Mouse (Mus musculus): ENCODE measurements around the gene Lrrc61.

The Lrrc61 gene

GRCm38 (mm10) chr6:48552918-48553317, 1.7 kb upstream of the Lrrc61 start:
- peak; percentile 78 for DNase-seq

GRCm38 (mm10) chr6:48553819-48554218, 777 bp upstream of the Lrrc61 start:
- no peak for DNase-seq

GRCm38 (mm10) chr6:48555104-48555890, 701 bp downstream of the Lrrc61 start:
- DNase-seq = peak; percentile 32

- no peak for DNase-seq
These were observed 1.4 kb downstream of the Lrrc61 start for GRCm38 (mm10) chr6:48555956-48556355.

- no peak for DNase-seq
These were observed 11.2 kb downstream of the Lrrc61 start for GRCm38 (mm10) chr6:48565693-48566310.

GRCm38 (mm10) chr6:48566312-48566711, 11.7 kb downstream of the Lrrc61 start:
- no peak for DNase-seq

GRCm38 (mm10) chr6:48568036-48568984, 13.7 kb downstream of the Lrrc61 start:
- no peak for DNase-seq

- DNase-seq = no peak
These were observed 14.6 kb downstream of the Lrrc61 start for GRCm38 (mm10) chr6:48569065-48569807.

GRCm38 (mm10) chr6:48572014-48572413, 17.4 kb downstream of the Lrrc61 start:
- DNase-seq = no peak

- DNase-seq = no peak
These were observed 18.0 kb downstream of the Lrrc61 start, which contains the start of gene Rarres2 for GRCm38 (mm10) chr6:48572572-48573061. Rarres2 (minus strand) TSS chr6:48572789.

- no peak for DNase-seq
These were observed 18.7 kb downstream of the Lrrc61 start for GRCm38 (mm10) chr6:48573280-48573679.

- no peak for DNase-seq
These were observed 19.4 kb downstream of the Lrrc61 start for GRCm38 (mm10) chr6:48573981-48574380.

GRCm38 (mm10) chr6:48578736-48579135, 24.1 kb downstream of the Lrrc61 start:
- no peak for DNase-seq

GRCm38 (mm10) chr6:48579215-48579648, 24.6 kb downstream of the Lrrc61 start:
- no peak for DNase-seq

GRCm38 (mm10) chr6:48581257-48581656, 26.7 kb downstream of the Lrrc61 start:
- DNase-seq = no peak

- DNase-seq = peak; percentile 53
These were observed 27.4 kb downstream of the Lrrc61 start for GRCm38 (mm10) chr6:48582037-48582436.

- no peak for DNase-seq
These were observed 34.7 kb downstream of the Lrrc61 start, which contains the start of gene Gm45021 for GRCm38 (mm10) chr6:48589194-48589750. Gm45021 (plus strand) TSS chr6:48589610.

- no peak for DNase-seq
These were observed 36.7 kb downstream of the Lrrc61 start for GRCm38 (mm10) chr6:48591221-48591845.

- no peak for DNase-seq
These were observed 37.3 kb downstream of the Lrrc61 start for GRCm38 (mm10) chr6:48591871-48592270.

- peak; percentile 78 for DNase-seq
These were observed 38.8 kb downstream of the Lrrc61 start, which contains the start of the genes Repin1 and Gm44965 for GRCm38 (mm10) chr6:48593158-48594042. Repin1 (plus strand) TSS chr6:48593883. Gm44965 (plus strand) TSS chr6:48593941.

Measured in thymus, postnatal 14 days (tissue).